Mouse (Mus musculus) neutrophil, adult 5-6 weeks (primary cell): ENCODE measurements around the gene Eef1akmt2. TPM values are rescaled to one million over a fixed set of nuclear protein-coding genes. Genes with fewer than 3 reads are reported as not detected.

Experiments used
- ATAC-seq: fragments of 151-379, 151-347 bp; 2 replicates; pipeline ENCODE4 v1.8.0; 2017; ENCODE audit warnings: mild to moderate bottlenecking, moderate TSS enrichment; ENCODE audit not compliant: insufficient number of reproducible peaks, poor library complexity, low FRiP score, severe bottlenecking; ENCODE audit errors: extremely low read depth
- total RNA-seq: library from RNA; stranded (forward); fragments of 200-1000 nt; gene quantifications from 2 replicates; pipeline ENCODE4 v1.2.3, GENCODE M21; 2017

Eef1akmt2 gene
- total RNA-seq, 1 experiment from 2014 or later: 35.0 TPM

DNA sequence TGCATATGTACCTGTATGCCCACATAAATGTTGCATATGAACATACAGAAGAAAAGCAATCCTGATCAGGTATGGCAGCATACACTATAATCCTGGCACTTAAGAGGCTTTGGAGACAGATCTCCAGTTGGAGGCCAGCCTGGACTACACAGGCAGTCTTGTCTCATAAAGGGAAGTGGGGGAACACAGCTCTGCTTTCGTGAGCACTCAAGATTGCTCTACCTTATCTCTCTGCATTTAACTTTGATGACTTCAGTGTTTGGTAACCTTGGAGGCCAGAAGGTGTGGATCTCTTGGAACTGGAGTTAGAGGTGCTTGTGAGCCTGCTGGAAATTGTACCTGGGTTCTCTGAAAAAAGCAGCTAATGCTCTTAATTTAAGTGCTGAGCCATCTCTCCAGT, 27.8 kb upstream of the Eef1akmt2 start:
- no peak for ATAC-seq

GRCm38 (mm10) chr7:132875391-132876086, 23.1 kb upstream of the Eef1akmt2 start:
- no peak for ATAC-seq

- ATAC-seq: no peak
Measured at GRCm38 (mm10) chr7:132873043-132873442, 20.6 kb upstream of the Eef1akmt2 start.

DNA sequence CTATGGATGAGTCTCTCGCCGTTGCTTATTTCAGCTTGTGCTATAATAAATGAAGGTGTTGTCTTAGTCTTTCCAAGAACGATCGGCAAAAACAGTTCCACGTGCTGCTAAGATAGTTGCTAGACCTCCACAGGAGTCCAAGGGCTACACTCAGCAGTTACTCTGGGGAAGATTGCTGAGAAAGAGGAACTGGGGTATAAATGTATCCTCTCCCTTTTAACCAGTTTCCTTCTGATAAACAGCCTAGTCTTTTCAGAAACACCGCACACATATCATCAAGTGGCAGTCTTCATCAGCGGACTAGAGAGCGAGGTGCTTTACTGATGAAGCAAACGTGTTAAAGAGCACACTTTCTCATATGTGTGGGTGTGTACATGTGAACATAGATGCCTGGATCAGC, 13.8 kb upstream of the Eef1akmt2 start:
- ATAC-seq: no peak

DNA sequence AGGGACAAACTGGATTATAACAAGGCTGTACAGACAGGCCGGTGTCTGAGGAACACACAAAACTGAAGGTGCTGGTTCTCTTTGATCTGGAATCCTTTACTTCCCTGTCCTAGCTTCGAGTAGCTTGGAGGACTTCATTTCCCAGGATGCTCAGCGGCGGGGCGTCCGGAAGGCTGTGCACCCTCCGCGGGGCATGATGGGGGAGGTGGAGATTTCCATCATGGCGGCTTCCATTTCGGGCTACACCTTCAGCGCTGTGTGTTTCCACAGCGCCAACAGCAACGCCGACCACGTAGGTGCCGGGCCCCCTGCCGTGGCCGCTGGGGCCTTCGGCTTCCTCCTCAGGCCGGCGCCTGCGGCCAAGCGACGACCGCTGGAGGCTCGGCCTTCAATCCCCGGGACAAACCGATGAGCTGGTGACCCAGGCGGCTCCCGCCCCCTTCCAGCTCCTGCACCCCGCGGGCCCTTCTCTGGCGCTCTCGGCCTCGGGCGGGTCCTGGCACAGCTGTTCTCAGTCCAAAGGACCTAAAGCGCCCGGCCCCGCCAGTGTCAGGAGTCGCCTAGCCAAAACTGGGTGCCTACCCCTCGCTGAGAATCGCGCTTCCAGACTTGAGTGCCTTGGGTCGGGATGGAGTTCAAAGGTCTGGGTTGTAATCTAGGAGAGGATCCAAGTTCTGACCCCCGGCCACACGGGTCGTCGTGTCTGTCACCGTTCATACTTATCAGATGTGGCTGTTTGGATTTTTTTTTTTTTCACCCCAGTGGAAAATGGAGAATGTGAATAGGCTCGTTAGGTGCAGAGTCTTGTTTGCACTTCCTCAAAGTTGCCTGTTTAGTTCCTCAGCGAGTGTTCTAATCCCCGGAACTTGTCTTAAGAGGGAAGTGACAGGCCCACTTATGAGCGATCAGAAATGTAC, 6.8 kb upstream of the Eef1akmt2 start, which contains the start of gene Abraxas2:
Abraxas2 (plus strand) TSS at position 184 of the 917 bp plus-strand sequence.
- peak; percentile 99 for ATAC-seq

DNA sequence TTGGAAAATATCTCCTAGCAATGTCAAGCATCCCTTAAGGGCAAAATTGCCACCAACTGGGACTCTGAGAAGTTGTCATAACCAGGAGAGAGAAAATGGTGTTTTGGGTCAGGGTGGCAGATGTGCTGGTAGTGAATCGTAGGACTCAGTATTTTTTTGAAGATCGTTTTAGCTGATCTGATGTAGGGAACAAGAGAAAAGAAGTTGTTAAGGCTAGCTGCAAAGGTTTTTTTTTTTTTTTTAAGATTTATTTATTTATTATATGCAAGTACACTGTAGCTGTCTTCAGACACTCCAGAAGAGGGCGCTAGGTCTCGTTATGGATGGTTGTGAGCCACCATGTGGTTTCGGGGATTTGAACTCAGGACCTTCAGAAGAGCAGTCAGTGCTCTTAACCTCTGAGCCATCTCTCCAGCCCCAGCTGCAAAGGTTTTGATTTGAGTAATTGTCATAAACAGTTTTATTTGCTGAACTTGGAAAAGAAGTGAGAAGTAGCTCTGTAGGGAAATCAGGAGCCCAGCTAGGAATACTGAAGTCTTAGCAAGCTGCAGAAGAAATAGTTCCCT, 5.7 kb upstream of the Eef1akmt2 start:
- no peak for ATAC-seq

DNA sequence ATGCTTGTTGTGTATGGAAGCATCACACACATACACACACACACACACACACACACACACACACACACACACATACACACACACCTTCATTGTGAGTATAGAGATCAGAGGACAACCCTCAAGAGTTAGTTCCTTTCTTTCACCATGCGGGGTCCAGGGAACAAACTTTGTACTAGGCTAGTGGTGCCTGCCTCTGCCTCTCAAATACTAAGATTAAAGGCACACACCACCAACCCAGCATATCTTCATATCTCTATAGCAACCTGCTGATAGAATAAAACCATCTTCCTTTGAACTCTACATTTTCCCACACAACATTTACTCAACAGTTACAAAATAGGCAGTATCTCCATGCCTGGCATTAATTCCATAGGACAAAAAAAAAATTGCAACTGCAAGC, 3.6 kb upstream of the Eef1akmt2 start:
- ATAC-seq: no peak

- no peak for ATAC-seq
Measured at GRCm38 (mm10) chr7:132853946-132854345, 1.5 kb upstream of the Eef1akmt2 start.

- no peak for ATAC-seq
Measured at GRCm38 (mm10) chr7:132853361-132853760, 888 bp upstream of the Eef1akmt2 start.

GRCm38 (mm10) chr7:132843152-132843551, 9.3 kb downstream of the Eef1akmt2 start:
- no peak for ATAC-seq

DNA sequence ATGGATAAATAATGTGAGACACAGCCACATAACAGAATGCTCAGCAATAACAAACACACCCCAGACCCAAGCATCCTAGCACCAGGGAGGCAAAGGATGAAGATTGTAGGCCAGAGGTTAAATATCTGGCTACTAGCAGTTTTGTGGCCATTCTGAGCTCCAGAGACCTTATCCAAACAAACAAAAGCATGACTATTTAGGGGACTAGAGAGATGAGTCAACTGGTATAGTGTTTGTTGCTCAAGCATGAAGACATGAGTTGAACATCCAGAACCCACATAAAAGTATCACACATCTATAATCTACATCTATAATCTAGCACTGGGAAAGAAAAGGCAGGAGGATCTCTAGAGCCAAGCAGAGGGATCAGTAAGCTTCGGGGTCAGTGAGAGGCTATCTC, 10.0 kb downstream of the Eef1akmt2 start:
- no peak for ATAC-seq

- ATAC-seq: no peak
Measured at GRCm38 (mm10) chr7:132841287-132841686, 11.2 kb downstream of the Eef1akmt2 start.

DNA sequence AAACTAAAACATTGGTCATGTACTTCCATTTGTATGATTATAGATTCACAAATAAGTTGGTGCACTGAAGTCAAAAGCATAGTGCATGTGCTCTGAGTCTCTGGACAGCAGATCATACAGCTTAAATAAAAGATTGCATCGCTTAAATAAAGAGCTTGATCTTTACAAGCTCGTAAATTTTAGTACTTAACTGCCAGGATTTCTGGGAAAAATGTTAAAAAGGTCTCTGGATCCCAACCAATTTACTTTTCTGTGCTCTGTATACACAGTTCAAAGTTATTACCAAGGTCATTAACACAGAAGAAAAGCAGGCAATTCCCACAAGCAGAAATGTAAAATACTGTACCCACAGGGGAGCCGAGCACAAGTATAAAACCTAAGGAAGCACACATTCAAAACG, 21.5 kb downstream of the Eef1akmt2 start:
- no peak for ATAC-seq

DNA sequence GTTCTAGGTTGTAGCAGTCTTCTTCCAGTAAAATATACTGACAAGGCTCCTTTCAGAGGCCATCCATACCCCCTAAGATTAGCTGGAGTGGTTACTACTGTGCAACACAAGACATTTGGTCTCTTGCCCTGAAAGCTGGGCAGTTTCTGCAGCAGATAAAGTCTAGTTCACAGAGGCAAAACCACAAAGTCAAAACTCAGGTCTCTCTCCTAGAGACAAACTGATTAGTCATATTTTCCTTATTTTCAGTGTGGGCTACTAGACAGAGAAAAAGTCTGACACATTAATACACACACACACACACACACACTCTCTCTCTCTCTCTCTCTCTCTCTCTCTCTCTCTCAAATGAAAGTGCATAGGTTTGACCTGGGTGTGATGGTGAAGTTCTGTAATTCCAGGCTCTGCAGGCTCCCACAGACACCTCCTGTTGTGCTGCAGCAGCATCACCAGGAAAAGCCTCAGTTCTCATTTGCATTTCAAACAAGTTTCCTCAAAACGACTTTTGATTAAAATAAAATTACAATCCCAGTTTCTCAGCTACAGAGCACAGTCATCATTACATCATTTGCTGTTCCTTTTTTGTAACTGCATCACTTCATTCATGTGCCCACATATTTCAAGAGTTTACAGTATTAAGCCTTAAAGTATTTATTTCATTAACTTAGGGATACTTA, 28.0 kb downstream of the Eef1akmt2 start:
- ATAC-seq: no peak

- no peak for ATAC-seq
Measured at GRCm38 (mm10) chr7:132823832-132824231, 28.6 kb downstream of the Eef1akmt2 start.

DNA sequence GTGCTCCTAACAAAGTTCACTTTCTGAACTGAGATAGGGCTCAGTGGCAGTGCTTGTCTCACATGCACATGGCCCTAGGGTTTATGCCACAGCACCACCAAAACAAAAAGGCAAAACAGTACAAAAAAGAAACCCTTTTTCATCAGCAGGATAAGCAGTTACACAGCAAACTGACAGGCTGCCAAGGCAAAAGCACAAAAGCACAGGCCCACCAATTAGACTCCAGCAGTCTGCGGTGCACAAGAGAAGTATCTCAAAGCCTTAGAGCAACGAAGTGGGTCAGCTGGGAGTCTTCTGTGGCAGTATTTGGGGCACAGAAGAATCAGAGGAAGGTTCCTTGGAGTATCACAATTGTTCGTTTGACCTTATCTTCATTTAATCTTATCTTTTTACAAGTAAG, 31.8 kb downstream of the Eef1akmt2 start:
- no peak for ATAC-seq

DNA sequence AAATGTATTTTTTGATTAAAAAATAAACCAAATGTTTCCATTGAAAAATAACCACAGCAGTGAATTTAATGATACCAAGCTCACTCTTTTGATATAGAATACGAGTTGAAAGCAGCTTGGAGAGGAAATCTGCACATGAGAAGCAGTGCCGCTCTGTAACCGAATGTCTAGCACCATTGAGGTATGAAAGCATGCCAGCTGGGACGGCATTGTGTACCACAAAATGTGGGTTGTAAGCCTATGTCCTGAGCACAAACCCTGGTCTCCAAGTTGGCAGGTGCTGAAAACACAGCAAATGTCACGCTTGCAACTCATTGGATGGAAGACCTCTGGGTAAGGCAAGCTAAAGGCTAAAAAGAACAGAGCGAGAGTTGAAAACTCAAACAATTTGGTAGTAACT, 35.4 kb downstream of the Eef1akmt2 start:
- no peak for ATAC-seq

DNA sequence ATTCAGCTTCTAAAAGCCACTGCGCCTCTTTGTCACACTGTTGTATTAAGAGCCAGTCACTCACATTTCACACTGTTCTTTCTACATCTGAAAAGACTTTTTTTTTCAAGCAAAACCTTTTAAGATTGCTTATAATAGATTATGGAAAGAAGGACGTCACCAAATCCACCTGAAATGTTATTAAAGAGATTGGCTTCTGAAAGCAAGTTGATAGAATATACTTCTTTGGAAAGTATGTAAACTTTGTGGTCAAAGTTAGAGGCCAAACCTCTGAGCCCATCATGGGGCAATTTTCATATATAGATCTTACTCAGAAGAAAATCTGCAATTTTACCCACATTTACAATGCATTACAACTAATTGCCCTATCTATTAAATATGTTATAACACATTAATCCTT, 35.9 kb downstream of the Eef1akmt2 start:
- no peak for ATAC-seq

GRCm38 (mm10) chr7:132815081-132815480, 37.4 kb downstream of the Eef1akmt2 start:
- ATAC-seq: no peak
